Mouse (Mus musculus) embryonic fibroblast, embryonic 13.5 days (primary cell): Measurements from ENCODE around the gene Sipa1l3.

ENCODE experiments used
- CTCF ChIP-seq: IDR thresholded peaks from 2 replicates; pipeline ENCODE4 v1.5.1; 2011; ENCODE audit warnings: mild to moderate bottlenecking, control low read depth, low read length, moderate library complexity, borderline replicate concordance; ENCODE audit not compliant: insufficient read depth
- POLR2A ChIP-seq: IDR thresholded peaks from 2 replicates; pipeline ENCODE4 v1.6.1; 2011; ENCODE audit warnings: low read depth, mild to moderate bottlenecking, control low read depth, low read length, moderate library complexity

- no peak for TF ChIP-seq CTCF
- no peak for TF ChIP-seq POLR2A
These were observed 237.6 kb downstream of the Sipa1l3 start for GRCm38 (mm10) chr7:29280801-29281200.
